Mouse (Mus musculus): ENCODE data around the gene Meltf. TPM values are rescaled to one million over a fixed set of nuclear protein-coding genes. Genes with fewer than 3 reads are reported as not detected.

The Meltf gene
- polyA plus RNA-seq, 1 experiment from 2014 or later, result 0.31 TPM

DNA sequence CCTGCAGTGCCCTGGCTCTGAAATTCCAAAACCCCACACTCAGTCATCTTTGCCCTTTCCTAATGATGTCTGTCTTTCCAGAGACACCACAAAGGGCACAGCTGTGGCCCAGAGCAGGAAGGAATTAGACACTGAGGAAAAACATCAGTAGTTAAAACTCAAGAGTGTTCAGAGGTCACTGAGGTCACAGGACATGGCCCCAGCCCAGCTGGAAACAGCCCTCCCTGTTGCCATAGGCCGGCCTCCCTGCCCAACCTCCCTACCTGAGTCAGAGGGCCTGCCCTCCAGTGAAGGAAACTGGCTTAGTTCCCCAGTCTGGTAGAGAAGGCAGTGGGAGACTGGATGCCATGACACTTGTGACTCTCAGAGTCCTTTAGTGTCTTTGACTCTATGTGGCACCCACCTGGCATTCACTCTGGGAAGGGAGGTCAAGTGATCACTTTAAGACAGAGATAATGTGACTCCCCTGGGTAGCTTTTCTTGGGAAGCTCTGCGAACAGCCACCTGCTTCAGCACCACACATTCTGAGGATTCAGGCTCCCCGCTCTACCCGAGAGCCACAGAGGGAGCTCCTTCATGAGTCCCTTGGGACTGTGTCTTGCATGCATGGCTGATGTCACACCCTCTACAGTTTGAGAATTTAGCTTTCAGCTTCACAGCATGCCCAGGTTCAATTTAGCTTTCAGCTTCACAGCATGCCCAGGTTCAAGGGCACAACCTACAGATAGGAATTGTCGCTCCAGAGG lies 15.0 kb downstream of the Meltf start:
- ChIA-PET CTCF (interaction anchor here (1.3 to 1.9 kb wide), 2 partner anchors 12 to 25 kb away, joined by 4 to 6 read pairs; no protein-coding TSS in a partner anchor), POLR2A (no interaction called here)
- TF ChIP-seq CTCF (IDR thresholded peaks at IDR 0.05), result no peak
- DNase-seq (ENCODE audit: low read depth, low spot score) (no peak), ATAC-seq (no peak)
- in situ Hi-C loops (cut with MboI; ENCODE audit: low pct_unique_long_range_greater_than_20kb), result no loop called here
- H3K27me3 ChIP-seq, result no peaks in the 10 kb centered on the region

GRCm38 (mm10) chr16:31896971-31897774 lies 18.6 kb downstream of the Meltf start:
- ChIA-PET POLR2A (no interaction called here), CTCF (interaction anchor here (1.6 kb wide), 1 partner anchor 18 kb away, joined by 4 read pairs; the partner anchor contains the start of gene Meltf)
- in situ Hi-C loops (cut with MboI; ENCODE audit: low pct_unique_long_range_greater_than_20kb), result no loop called here
- DNase-seq (ENCODE audit: low read depth, low spot score) (no peak), ATAC-seq (no peak)
- no peak for TF ChIP-seq CTCF (IDR thresholded peaks at IDR 0.05)
- no peaks in the 10 kb centered on the region for H3K27me3 ChIP-seq

GRCm38 (mm10) chr16:31898546-31899326 lies 20.1 kb downstream of the Meltf start:
- POLR2A ChIA-PET, result no interaction called here
- TF ChIP-seq CTCF (IDR thresholded peaks at IDR 0.05), result no peak
- no peaks in the 10 kb centered on the region for H3K27me3 ChIP-seq
- ATAC-seq, result no peak
- in situ Hi-C loops (cut with MboI; ENCODE audit: low pct_unique_long_range_greater_than_20kb), result no loop called here
- DNase-seq (ENCODE audit: low read depth, low spot score), result no peak
- CTCF ChIA-PET, result interaction anchor here (1.6 kb wide), 1 partner anchor 20 kb away, joined by 4 read pairs; the partner anchor contains the start of gene Meltf

GRCm38 (mm10) chr16:31901886-31902285 lies 23.3 kb downstream of the Meltf start:
- in situ Hi-C loops (cut with MboI; ENCODE audit: low pct_unique_long_range_greater_than_20kb), result no loop called here

DNA sequence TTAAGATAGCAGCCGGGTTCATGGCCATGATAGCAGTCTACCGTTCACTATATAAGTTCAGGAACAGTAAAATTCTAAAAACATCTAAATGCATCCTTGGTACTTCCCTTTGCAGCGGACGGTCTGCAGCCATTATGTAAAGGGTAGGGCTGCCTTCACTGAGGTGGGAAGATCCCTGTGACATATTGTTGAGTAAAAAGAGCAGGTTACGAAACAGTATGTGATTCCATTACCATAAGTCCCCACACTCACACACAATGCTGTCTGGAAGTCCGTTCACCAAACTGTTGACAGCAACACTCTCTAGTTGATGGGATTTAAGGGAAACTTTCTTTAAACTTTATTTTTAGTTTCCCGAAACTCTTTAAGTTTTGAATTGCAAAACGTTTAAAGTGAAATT lies 24.6 kb downstream of the Meltf start:
- no peaks in the 10 kb centered on the region for H3K27me3 ChIP-seq
- ChIA-PET POLR2A (no interaction called here), CTCF (no interaction called here)
- TF ChIP-seq CTCF (IDR thresholded peaks at IDR 0.05), result no peak
- in situ Hi-C loops (cut with MboI; ENCODE audit: low pct_unique_long_range_greater_than_20kb), result no loop called here
- DNase-seq (ENCODE audit: low read depth, low spot score), result no peak
- no peak for ATAC-seq

More at GRCm38 (mm10) chr16:31901886-31902285, 23.3 kb downstream of the Meltf start:
- DNase-seq (ENCODE audit: low read depth, low spot score) (no peak), ATAC-seq (no peak)
- POLR2A ChIA-PET, result no interaction called here
- no peaks in the 10 kb centered on the region for H3K27me3 ChIP-seq
- CTCF ChIA-PET, result no interaction called here
- no peak for TF ChIP-seq CTCF (IDR thresholded peaks at IDR 0.05)

DNA sequence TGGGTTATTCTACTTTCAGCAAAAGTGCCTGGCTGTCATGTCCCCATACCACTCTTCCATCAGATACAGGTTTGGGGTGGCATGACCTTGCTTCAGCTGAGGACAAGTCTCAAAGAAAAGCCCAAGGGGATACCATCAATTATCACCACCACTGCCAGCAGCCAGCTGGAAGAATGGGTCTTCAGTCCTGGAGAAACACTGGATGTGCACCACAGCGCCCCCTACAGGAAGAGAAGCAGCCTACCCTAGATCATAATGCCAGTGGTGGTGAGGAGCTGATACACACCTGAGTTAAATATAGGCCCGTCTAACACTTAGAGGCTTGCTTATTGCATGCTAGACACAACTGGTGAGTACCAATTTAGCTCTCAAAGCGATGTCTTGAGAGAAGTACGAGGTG lies 26.7 kb downstream of the Meltf start:
- no peak for DNase-seq (ENCODE audit: low read depth, low spot score)
- ChIA-PET CTCF (interaction anchor here (1.3 kb wide), 1 partner anchor 10 kb away, joined by 4 read pairs; no protein-coding TSS in a partner anchor), POLR2A (no interaction called here)
- ATAC-seq, result no peak
- H3K27me3 ChIP-seq, result no peaks in the 10 kb centered on the region
- in situ Hi-C loops (cut with MboI; ENCODE audit: low pct_unique_long_range_greater_than_20kb), result no loop called here
- TF ChIP-seq CTCF (IDR thresholded peaks at IDR 0.05), result no peak

DNA sequence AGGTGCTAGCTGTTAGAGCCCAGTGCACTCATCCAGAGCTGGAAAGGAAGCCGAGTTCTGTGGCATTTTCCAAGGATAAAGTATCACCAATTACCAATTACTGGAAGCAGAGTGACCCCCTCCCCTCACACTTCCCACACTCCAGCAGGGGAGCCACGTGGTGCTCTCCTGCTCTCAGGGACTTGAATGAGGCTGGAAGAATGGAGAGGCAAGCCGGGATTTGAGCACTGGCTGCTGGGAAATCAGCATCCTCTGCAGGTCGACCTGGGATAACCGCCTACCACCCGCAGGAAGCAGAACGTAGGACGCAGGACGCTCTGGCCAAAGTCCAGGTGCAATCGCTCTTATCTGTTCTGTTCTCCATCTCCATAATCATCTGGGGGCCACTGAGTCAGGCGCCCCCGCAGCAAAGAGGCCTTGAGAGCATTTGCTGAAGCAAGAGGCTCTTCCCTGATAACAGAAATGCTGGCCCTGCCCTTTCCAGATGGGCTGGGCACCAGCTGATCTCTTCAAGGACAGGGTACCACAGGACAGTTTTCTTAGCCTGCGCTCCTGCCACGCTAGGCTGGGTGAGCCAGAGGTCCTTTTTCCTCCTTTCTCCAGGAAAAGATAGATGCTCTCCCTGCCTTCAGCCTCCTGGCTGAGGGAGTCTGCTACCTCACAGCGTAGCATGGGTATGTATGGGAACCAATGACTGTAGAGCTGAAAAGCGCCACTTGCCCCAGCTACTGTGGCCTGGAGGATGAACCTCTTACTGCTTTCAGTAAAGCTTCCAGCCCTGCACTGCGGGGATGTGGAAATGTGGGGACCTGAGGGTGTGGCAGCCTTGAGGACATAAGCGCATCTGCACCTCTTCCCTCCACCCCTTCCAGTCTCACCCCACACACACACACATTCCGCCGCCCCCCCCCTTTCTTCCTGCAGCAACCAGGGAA lies 27.5 kb downstream of the Meltf start:
- no peak for ATAC-seq
- DNase-seq (ENCODE audit: low read depth, low spot score), result no peak
- ChIA-PET CTCF (interaction anchor here (1.1 to 1.3 kb wide), 2 partner anchors 11 to 12 kb away, joined by 4 read pairs; no protein-coding TSS in a partner anchor), POLR2A (no interaction called here)
- no peak for TF ChIP-seq CTCF (IDR thresholded peaks at IDR 0.05)
- in situ Hi-C loops (cut with MboI; ENCODE audit: low pct_unique_long_range_greater_than_20kb), result no loop called here
- no peaks in the 10 kb centered on the region for H3K27me3 ChIP-seq

DNA sequence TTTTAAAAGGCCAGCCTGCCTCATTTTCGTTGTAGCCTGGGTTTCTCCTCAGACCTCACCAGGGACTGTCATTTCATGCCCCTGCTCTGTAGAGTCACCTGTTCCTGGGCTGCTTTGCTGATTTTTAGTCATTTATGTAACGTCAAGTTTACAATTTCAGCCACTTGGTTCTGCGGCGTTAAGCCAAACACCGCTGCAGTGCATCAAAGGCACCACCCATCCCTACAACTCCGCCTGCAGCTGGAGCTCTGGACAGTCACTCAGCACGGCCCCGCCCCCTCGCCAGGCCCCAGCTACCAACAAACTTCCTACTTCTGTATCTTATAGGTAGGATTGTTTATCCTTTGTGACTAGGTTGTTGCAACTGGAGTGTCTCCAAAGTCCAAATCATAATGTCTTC lies 28.3 kb downstream of the Meltf start:
- CTCF ChIA-PET, result interaction anchor here (1.1 kb wide), 1 partner anchor 12 kb away, joined by 4 read pairs; no protein-coding TSS in a partner anchor
- ATAC-seq (no peak), DNase-seq (ENCODE audit: low read depth, low spot score) (no peak)
- no peak for TF ChIP-seq CTCF (IDR thresholded peaks at IDR 0.05)
- H3K27me3 ChIP-seq, result no peaks in the 10 kb centered on the region
- in situ Hi-C loops (cut with MboI; ENCODE audit: low pct_unique_long_range_greater_than_20kb), result no loop called here
- POLR2A ChIA-PET, result interaction anchor here (0.5 kb wide), 1 partner anchor 297 kb away, joined by 3 read pairs; no protein-coding TSS in a partner anchor

DNA sequence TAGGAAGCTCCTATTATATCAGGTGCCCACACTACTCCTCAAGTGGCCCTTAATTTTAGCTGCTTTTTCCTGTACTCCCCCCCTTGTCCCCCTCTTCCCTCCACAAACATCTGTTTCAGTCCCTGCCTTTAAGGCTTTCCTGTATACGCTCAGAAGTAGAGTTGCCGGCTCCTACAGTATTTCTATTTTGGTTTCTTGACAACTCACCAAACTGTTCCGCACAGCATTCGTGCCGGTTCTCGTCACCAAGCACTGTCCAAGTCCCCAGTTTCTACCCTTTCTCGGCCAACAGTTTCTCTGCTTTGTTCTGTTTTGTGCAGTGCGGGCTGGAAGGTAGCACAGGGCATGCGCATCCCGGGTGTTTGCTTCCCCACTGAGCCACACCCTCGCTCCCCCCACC lies 30.3 kb downstream of the Meltf start:
- CTCF ChIA-PET, result interaction anchor here (3.2 kb wide), 1 partner anchor 31 kb away, joined by 11 read pairs; the partner anchor contains the start of gene Meltf
- TF ChIP-seq CTCF (IDR thresholded peaks at IDR 0.05), result no peak

More for the DNA sequence above, 30.3 kb downstream of the Meltf start:
- in situ Hi-C loops (cut with MboI; ENCODE audit: low pct_unique_long_range_greater_than_20kb), result no loop called here
- H3K27me3 ChIP-seq, result no peaks in the 10 kb centered on the region
- POLR2A ChIA-PET, result no interaction called here
- ATAC-seq (no peak), DNase-seq (ENCODE audit: low read depth, low spot score) (no peak)
